Mouse (Mus musculus) MEL (cell line): ENCODE results near the gene Slc6a21.

Experiments used
- BHLHE40 ChIP-seq: IDR thresholded peaks from 2 replicates; pipeline ENCODE4 v1.6.1; 2012; ENCODE audit warnings: low read depth, mild to moderate bottlenecking, inconsistent platforms, low read length, improper control_type of control experiment, borderline replicate concordance
- CTCF ChIP-seq, 3 experiments: IDR thresholded peaks in 2 of 3; conservative IDR thresholded peaks in 1 of 3; 2 replicates each; pipeline ENCODE4 v1.5.1; 2011 to 2012; ENCODE audit warnings: low read length in 3 of 3, low read depth in 2 of 3, mild to moderate bottlenecking in 2 of 3, improper control_type of control experiment in 1 of 3, inconsistent platforms in 1 of 3, mixed read lengths in 1 of 3, moderate library complexity in 1 of 3; ENCODE audit not compliant: control insufficient read depth in 1 of 3, insufficient read depth in 1 of 3, poor library complexity in 1 of 3, severe bottlenecking in 1 of 3
- GATA1 ChIP-seq: IDR thresholded peaks from 2 replicates; pipeline ENCODE4 v1.6.1; 2011; ENCODE audit warnings: low read depth, low read length, improper control_type of control experiment
- JUND ChIP-seq: IDR thresholded peaks from 2 replicates; pipeline ENCODE4 v1.6.1; 2011; ENCODE audit warnings: low read depth, mild to moderate bottlenecking, improper control_type of control experiment, low read length
- NRF1 ChIP-seq: IDR thresholded peaks from 2 replicates; pipeline ENCODE4 v1.6.1; 2014; ENCODE audit warnings: low read depth, mild to moderate bottlenecking, inconsistent platforms, low read length, improper control_type of control experiment, moderate library complexity; ENCODE audit not compliant: poor library complexity, insufficient read depth, severe bottlenecking
- POLR2A ChIP-seq, 2 experiments: IDR thresholded peaks; 2 replicates each; pipeline ENCODE4 v1.6.1; 2011 to 2012; ENCODE audit warnings: low read length in 2 of 2, mild to moderate bottlenecking in 2 of 2, control low read depth in 1 of 2, improper control_type of control experiment in 1 of 2, low read depth in 1 of 2, moderate library complexity in 1 of 2; ENCODE audit not compliant: control insufficient read depth in 1 of 2, insufficient read depth in 1 of 2, poor library complexity in 1 of 2
- POLR2AphosphoS5 ChIP-seq: IDR thresholded peaks from 2 replicates; pipeline ENCODE4 v1.6.1; 2012; ENCODE audit warnings: low read depth, borderline replicate concordance, mild to moderate bottlenecking, inconsistent platforms, low read length, moderate library complexity, mixed read lengths
- SMC3 ChIP-seq: IDR thresholded peaks from 2 replicates; pipeline ENCODE4 v1.6.1; 2011; ENCODE audit warnings: low read depth, low read length, improper control_type of control experiment
- TCF12 ChIP-seq: IDR thresholded peaks from 2 replicates; pipeline ENCODE4 v1.6.1; 2014; ENCODE audit warnings: low read depth, mild to moderate bottlenecking, inconsistent platforms, low read length, improper control_type of control experiment, moderate library complexity
- USF1 ChIP-seq: IDR thresholded peaks from 2 replicates; pipeline ENCODE4 v1.6.1; 2014; ENCODE audit warnings: low read depth, mild to moderate bottlenecking, inconsistent platforms, low read length, improper control_type of control experiment, moderate library complexity
- ZKSCAN1 ChIP-seq: IDR thresholded peaks from 2 replicates; pipeline ENCODE4 v1.6.1; 2012; ENCODE audit warnings: low read depth, mild to moderate bottlenecking, inconsistent platforms, low read length, improper control_type of control experiment, moderate library complexity

DNA sequence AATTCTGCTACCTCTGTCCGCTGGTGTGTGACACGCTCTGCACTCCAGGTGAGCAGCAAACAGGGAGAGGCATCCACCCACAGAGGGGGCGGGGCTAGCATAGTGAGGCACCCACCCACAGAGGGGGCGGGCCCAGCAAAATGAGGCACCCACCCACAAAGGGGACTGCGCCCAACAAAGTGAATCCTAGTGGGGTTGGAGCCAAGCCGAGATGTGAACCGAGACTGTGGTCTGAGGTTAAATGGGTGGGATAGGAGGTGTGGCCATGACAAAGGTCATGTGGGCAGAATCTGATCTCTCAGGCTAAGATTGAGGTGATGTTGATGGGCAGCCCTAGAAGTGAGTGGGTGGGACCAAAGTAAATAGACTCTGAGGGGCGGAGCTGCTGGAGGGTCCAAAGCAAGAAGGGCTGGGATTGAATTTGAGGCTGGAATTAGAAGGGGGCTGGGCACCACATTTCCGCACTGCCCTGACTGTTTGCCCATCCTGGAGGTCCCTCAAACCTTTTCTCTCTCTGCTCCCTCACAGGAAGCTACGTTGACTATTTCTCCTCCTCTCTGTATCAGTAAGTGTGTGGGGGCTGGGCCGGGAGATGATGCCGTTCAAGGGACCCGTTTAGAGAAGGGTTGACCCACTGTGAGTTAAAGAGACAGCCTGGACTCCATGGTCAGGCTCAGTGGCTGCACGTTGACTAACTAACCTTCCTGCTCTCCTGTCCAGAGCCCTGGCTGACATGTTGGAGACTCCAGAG is 61.0 kb downstream of the Slc6a21 start:
- no peak for TF ChIP-seq POLR2A (IDR thresholded peaks at IDR 0.05; ENCODE audit: control insufficient read depth in 1 of 2, insufficient read depth in 1 of 2, low read depth in 1 of 2, low read length in 2 of 2, poor library complexity in 1 of 2)
- no peak for TF ChIP-seq CTCF (IDR thresholded peaks at IDR 0.05 in 2 of 3, conservative IDR thresholded peaks at IDR 0.05 in 1 of 3; ENCODE audit: control insufficient read depth in 1 of 3, insufficient read depth in 1 of 3, low read depth in 2 of 3, low read length in 3 of 3, poor library complexity in 1 of 3, severe bottlenecking in 1 of 3)
- no peak for TF ChIP-seq JUND
- TF ChIP-seq BHLHE40: no peak
- TF ChIP-seq POLR2AphosphoS5: no peak
- no peak for TF ChIP-seq ZKSCAN1
- TF ChIP-seq TCF12: no peak
- TF ChIP-seq GATA1: no peak
- TF ChIP-seq SMC3: no peak
- TF ChIP-seq USF1: peak; percentile 46; the same call in 1 of the 2 replicates
- 0 out of 2 replicates have a peak, but pooled peaks have one; percentile 10 for TF ChIP-seq NRF1
